In the genomic region with DNA sequence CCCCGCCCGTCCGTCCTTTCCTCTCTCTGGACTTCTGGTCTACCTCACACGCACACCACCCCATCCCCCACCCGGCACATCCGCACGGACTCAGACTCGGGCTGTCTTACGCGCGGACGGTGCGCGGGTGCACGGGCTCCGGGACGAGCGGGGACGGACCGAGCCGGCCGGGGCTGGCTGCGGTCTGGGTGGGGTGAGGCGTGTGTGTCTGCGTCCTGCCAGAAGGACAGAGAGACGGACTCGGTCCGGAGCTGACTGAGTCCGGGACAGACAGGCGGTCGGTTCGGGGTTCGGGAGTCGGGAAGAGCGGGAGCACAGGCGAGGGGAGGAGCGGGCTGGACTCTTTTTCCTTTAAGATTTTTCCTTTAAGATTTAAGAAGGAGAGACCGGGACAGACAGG, we compare ENCODE assay signal across 10 mouse cellular contexts. TPM values are rescaled to one million over a fixed set of nuclear protein-coding genes. Genes with fewer than 3 reads are reported as not detected.
A peak's percentile ranks its signal among the peaks of the same experiment; 100 is the strongest.
DNase-seq lines count a peak whose midpoint lies in the region; ATAC-seq and TF ChIP-seq lines count a peak whose summit lies in the region.
"Not testable (repeated sequence)": the region's sequence is repeated elsewhere in the genome, so short reads cannot be mapped to it uniquely, and the experiment has no call there.
"Had no signal": no experiment of that assay in that cellular context is flagged by ENCODE, and none has a peak within 500 bp of the region (broad histone marks: within the 10 kb centered on the region; RNA-seq: fewer than 3 reads in every experiment).

No protein-coding gene starts in this region.

- DNase-seq in 3134 (ENCODE audit: extremely low read depth, insufficient read length, low spot score) (peak; percentile 80), adipocyte (ENCODE audit: low spot score) (peak; percentile 43)
- DNase-seq in embryonic facial prominence, embryonic 10.5 days (ENCODE audit: low spot score) = peak; percentile 82
- DNase-seq in heart, adult 11 months = peak; percentile 97
- DNase-seq in limb, embryonic 14.5 days (ENCODE audit: low spot score) = peak; percentile 16
- peak; percentile 65 for DNase-seq in spleen, adult 12 weeks (ENCODE audit: low spot score)

- H3K9ac ChIP-seq in intestine, embryonic 16.5 days (ENCODE audit: low read depth, low read length); limb, embryonic 14.5 days (ENCODE audit: low read depth, low read length, severe bottlenecking); midbrain, embryonic 12.5 days (replicated peaks): not testable (repeated sequence)

- peak; percentile 31 for ATAC-seq in intestine, embryonic 16.5 days
- ATAC-seq in limb, embryonic 14.5 days (ENCODE audit: low FRiP score, low read depth) = peak; percentile 12
- ATAC-seq in midbrain, embryonic 12.5 days (ENCODE audit: low FRiP score, low read depth) = peak; percentile 62

- H3K4me3 ChIP-seq in embryonic facial prominence, embryonic 10.5 days; intestine, embryonic 16.5 days (ENCODE audit: low read length); limb, embryonic 14.5 days (replicated peaks; ENCODE audit: low read length); midbrain, embryonic 12.5 days: not testable (repeated sequence)

- WGBS in embryonic facial prominence, embryonic 10.5 days = 76% methylated on average over 38 of the region's 38 CpGs
- WGBS in intestine, embryonic 16.5 days = 79% methylated on average over 38 of the region's 38 CpGs
- WGBS in limb, embryonic 14.5 days = 82% methylated on average over 38 of the region's 38 CpGs
- WGBS in midbrain, embryonic 12.5 days = 76% methylated on average over 38 of the region's 38 CpGs

- H3K36me3 ChIP-seq in embryonic facial prominence, embryonic 10.5 days (replicated peaks) = peaks cover 61% of the 10 kb centered on the region
- H3K36me3 ChIP-seq in intestine, embryonic 16.5 days (ENCODE audit: control insufficient read depth, insufficient read depth, low read length) = peaks cover 41% of the 10 kb centered on the region
- peaks cover 46% of the 10 kb centered on the region for H3K36me3 ChIP-seq in limb, embryonic 14.5 days (ENCODE audit: control insufficient read depth, insufficient read depth, low read length)
- peaks cover 50% of the 10 kb centered on the region for H3K36me3 ChIP-seq in midbrain, embryonic 12.5 days

- H3K9me3 ChIP-seq in embryonic facial prominence, embryonic 10.5 days = peaks cover 68% of the 10 kb centered on the region
- peaks cover 43% of the 10 kb centered on the region for H3K9me3 ChIP-seq in intestine, embryonic 16.5 days (ENCODE audit: control insufficient read depth, low read length)
- H3K9me3 ChIP-seq in limb, embryonic 14.5 days (ENCODE audit: control insufficient read depth, low read length) = peaks cover 56% of the 10 kb centered on the region
- peaks cover 56% of the 10 kb centered on the region for H3K9me3 ChIP-seq in midbrain, embryonic 12.5 days

- not testable (repeated sequence) for H3K4me1 ChIP-seq in embryonic facial prominence, embryonic 10.5 days; intestine, embryonic 16.5 days (ENCODE audit: control insufficient read depth, insufficient read depth, low read length); limb, embryonic 14.5 days (ENCODE audit: control insufficient read depth, insufficient read depth, low read length); midbrain, embryonic 12.5 days

- H3K4me2 ChIP-seq in intestine, embryonic 16.5 days (ENCODE audit: low read depth, low read length); limb, embryonic 14.5 days (replicated peaks; ENCODE audit: low read depth, low read length, severe bottlenecking); midbrain, embryonic 12.5 days (replicated peaks): not testable (repeated sequence)

- TF ChIP-seq POLR2A in limb, embryonic 14.5 days (IDR thresholded peaks at IDR 0.05; ENCODE audit: borderline replicate concordance, extremely low read depth, insufficient read depth, insufficient read length) = not testable (repeated sequence)

- not testable (repeated sequence) for H3K27ac ChIP-seq in embryonic facial prominence, embryonic 10.5 days (replicated peaks); intestine, embryonic 16.5 days (ENCODE audit: low read length); limb, embryonic 14.5 days (replicated peaks; ENCODE audit: low read depth, low read length); midbrain, embryonic 12.5 days (replicated peaks)

- H3K27me3 ChIP-seq in embryonic facial prominence, embryonic 10.5 days (replicated peaks; ENCODE audit: low read depth, poor library complexity, severe bottlenecking); intestine, embryonic 16.5 days (replicated peaks; ENCODE audit: control insufficient read depth, insufficient read depth, low read length); limb, embryonic 14.5 days (ENCODE audit: control insufficient read depth, insufficient read depth, low read length); midbrain, embryonic 12.5 days: not testable (repeated sequence)

RNA-seq across cellular contexts. Expression of gene Gm21860, which starts 13.6 kb away (rescaled TPM):
- not detected in 2 replicates for polyA plus RNA-seq in embryonic facial prominence, embryonic 10.5 days (2016; fragmentation: Nextera tagmentation; extraction: Ambion mirVana)
- polyA plus RNA-seq in intestine, embryonic 16.5 days (2015; fragmentation: Nextera tagmentation; extraction: Ambion mirVana) = not detected in 2 replicates
- polyA plus RNA-seq in limb, embryonic 14.5 days (2012; rRNA removed) = not detected in 2 replicates
- not detected in 2 replicates for polyA plus RNA-seq in limb, embryonic 14.5 days (2014; fragmentation: Nextera tagmentation; extraction: Ambion mirVana)
- polyA plus RNA-seq in midbrain, embryonic 12.5 days (2016; fragmentation: Nextera tagmentation; extraction: Ambion mirVana) = not detected in 2 replicates
- polyA plus RNA-seq: C2C12; lung, adult 2 months had no signal

RNA-seq across cellular contexts. Expression of gene Gm47283, which starts 43.5 kb away (rescaled TPM):
- not detected in 2 replicates for polyA plus RNA-seq in embryonic facial prominence, embryonic 10.5 days (2016; fragmentation: Nextera tagmentation; extraction: Ambion mirVana)
- not detected in 2 replicates for polyA plus RNA-seq in intestine, embryonic 16.5 days (2015; fragmentation: Nextera tagmentation; extraction: Ambion mirVana)
- not detected in 2 replicates for polyA plus RNA-seq in limb, embryonic 14.5 days (2012; rRNA removed)
- not detected in 2 replicates for polyA plus RNA-seq in limb, embryonic 14.5 days (2014; fragmentation: Nextera tagmentation; extraction: Ambion mirVana)
- not detected in 2 replicates for polyA plus RNA-seq in midbrain, embryonic 12.5 days (2016; fragmentation: Nextera tagmentation; extraction: Ambion mirVana)
- polyA plus RNA-seq: C2C12; lung, adult 2 months had no signal

Comparison
In these comparisons a context has a peak if more than half of its experiments do, and no peak if none do; other contexts are left out.
1. DNase-seq: peak in every context shown above with its lines; median percentile 97 in heart, adult 11 months; 82 in embryonic facial prominence, embryonic 10.5 days; 80 in 3134; 65 in spleen, adult 12 weeks; 43 in adipocyte; 16 in limb, embryonic 14.5 days.
2. ATAC-seq: peak in every context shown above with its lines; median percentile 62 in midbrain, embryonic 12.5 days; 31 in intestine, embryonic 16.5 days; 12 in limb, embryonic 14.5 days.